Mouse (Mus musculus) urinary bladder, adult 2 months (tissue): Measurements from ENCODE around the gene Gm21897. TPM values are rescaled to one million over a fixed set of nuclear protein-coding genes. Genes with fewer than 3 reads are reported as not detected.
"Not testable (repeated sequence)": the region's sequence is repeated elsewhere in the genome, so short reads cannot be mapped to it uniquely, and the experiment has no call there.

Source experiments
- DNase-seq: peaks from one replicate; pipeline ENCODE4 v3.0.0; 2022; ENCODE audit warnings: low spot score
- polyA plus RNA-seq: library from polyadenylated mRNA; depleted of rRNA; stranded (reverse); fragments of >200 nt; gene quantifications from 2 replicates; pipeline ENCODE4 v1.2.3, GENCODE M21; 2012; rRNA removed

Gm21897 gene
- not detected in 2 replicates for polyA plus RNA-seq

DNA sequence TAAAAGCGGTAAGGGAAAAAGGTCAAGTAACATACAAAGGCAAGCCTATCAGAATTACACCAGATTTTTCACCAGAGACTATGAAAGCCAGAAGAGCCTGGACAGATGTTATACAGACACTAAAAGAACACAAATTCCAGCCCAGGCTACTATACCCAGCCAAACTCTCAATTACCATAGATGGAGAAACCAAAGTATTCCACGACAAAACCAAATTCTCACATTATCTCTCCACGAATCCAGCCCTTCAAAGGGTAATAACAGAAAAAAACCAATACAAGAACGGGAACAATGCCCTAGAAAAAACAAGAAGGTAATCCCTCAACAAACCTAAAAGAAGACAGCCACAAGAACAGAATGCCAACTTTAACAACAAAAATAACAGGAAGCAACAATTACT, at the start of gene Gm21897:
Gm21897 (plus strand) TSS at position 301 of the 400 bp plus-strand sequence.
- not testable (repeated sequence) for DNase-seq

DNA sequence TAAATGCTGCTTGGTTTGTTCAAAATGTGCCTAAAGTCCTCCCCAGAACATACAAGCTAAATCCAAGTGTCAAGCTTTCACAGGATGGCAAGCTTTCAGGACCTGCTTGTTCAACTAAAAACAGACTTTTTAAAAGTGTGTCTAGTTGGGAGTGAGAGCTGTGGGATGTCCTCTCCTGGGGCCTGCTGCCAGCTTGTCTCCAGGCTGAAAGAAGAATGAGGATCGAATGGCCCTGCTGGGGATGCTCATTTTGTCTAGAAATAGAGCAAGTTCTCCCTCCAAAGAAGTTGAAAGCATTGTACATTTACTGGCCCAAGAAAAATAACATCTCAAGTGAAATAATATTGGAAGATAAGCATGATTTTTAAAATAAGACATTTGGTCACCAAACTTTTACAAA, 45.0 kb upstream of the Gm21897 start:
- DNase-seq = no peak

DNA sequence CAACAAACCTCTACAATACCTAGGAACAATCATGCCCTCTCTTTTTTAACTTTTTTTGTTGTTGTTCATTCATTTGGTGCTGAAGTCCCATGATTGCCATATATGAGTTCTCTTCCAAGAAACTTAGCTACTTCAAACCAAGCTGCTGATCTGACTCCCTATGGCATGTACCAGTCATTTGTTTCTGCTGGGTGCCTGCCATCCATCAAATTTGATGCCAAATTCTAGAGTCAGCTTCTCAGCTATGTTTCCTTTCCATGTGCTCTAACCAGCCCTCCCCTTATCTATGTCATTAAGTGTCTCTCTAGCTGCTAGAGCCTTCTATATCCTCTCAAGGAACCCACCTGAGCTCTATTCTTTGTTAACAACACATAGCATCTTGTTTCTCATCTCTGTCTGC, 39.8 kb upstream of the Gm21897 start:
- DNase-seq = no peak

DNA sequence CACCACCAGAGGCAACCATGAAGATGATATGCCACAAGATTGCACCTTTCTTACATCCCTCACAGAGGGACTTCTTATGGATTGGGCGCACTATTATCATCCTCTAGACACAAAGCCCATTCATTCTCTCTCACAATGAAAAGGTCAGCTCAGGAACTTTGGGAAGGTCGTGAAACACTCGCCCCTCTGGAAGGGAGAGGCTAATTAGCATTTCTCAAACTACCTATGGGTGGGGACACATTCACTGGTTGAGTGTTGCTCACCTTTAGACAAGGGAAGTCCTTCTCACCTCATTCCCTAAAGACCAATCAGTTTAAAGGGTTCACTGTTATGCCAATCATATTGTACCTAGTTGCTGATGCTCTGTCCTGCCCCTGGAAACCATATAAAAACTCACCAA, 24.2 kb upstream of the Gm21897 start:
- no peak for DNase-seq

DNA sequence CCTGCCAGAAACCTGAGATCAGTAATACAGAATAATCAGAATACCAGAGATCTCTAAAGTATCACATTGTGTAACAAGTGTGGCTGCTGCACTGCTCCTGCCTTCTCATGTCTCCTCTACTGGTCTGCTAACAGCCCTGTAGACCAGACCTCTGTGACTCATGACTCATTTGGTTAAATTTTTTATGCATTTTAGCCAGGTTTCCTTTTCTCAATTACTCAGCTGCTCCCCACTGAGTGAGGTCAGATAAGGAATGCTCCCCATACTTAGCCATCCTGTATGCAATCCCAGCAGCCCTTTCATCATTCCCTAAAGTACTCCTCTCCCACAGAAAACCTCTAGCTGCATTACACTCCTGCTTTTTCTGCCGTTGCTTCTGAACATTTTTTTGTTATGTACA, 23.0 kb upstream of the Gm21897 start:
- DNase-seq = no peak

DNA sequence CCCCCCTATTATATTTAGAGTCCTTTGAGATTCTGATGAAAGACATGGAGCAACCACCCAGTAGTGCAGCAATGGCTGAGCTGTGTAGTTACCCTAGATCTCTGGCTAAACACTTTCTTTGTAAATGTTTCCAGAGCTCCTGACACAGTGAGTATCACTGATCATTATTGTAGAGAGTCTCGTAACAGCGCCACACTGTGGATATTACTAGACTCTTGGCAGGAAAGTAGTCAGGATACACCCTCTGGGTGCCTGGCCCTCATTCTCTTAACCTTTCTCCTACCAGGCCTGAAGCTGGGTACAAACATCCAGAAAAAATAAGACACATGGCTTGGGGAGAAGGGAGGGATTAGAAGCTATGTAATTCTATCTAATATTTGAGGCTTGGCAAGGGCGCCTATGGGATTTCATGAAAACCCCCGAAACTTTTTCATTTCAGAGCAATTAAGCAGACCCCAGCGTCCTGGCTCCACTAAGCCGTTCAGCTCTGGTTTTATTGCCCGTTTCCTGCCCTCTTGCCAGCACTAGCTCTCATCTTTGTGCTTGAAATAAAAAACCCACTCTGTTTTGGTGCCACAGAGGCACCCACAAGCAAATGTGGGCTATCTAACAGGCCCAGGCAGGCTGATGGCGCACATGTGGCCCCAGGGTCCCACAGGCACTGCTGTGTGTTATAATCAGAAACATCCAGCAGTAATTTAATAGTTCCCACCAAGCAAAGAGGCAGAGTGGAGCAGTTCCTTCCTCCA, 22.2 kb upstream of the Gm21897 start:
- no peak for DNase-seq

DNA sequence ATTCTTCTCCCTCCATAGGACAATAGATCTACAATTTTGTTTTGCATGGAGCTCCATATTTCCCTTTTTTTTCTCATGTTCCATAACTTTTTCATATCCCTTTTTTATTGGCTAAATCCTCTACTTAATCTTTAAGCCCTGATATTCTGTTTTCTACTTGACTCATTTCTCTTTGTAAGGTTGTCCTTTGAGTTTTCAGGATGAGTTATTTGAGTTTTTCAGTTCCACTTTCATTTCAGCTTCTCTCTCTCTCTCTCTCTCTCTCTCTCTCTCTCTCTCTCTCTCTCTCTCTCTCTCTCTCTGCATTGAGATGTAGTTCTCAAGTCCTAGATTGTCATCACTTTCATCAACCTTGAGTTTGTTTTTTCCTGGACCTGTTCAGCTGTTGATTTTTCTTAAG, 17.3 kb downstream of the Gm21897 start:
- no peak for DNase-seq

DNA sequence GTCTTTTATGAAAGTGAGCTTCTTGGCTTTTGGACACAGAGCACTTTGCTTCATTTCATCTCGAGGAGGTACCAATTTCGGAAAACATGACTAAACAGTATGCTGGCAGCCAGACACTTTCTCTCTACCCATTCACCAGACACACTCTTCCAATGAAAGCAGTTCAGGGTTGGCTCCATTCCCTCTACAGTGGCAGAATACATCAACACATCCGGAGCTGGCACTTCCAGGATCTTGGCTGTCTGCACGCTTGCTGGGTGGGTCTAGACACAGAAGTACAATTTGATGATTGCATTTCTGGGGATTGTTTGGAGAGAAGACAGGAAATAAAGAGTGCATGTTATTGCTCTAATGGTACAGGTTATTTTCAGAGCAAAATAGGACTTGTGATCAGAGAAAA, 21.8 kb downstream of the Gm21897 start:
- no peak for DNase-seq

DNA sequence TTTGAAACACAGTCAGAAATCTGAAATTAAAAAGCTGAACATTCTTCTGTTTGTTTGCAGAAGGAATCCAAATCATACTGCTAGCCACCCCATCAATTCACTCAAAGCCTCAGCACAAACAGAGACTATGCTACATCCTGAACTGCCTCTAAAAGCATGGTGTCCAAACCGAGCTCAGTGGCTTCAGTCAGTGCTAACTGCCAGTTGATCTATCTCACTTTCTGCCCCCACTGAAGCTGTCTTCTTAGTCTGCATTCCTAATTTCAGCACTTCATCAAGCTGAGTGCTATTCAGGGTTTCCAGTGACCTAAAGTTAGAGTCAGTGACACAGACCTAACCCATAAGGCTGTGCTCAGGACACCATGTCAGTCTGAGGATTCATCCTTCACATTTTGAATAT, 28.8 kb downstream of the Gm21897 start:
- DNase-seq = no peak

DNA sequence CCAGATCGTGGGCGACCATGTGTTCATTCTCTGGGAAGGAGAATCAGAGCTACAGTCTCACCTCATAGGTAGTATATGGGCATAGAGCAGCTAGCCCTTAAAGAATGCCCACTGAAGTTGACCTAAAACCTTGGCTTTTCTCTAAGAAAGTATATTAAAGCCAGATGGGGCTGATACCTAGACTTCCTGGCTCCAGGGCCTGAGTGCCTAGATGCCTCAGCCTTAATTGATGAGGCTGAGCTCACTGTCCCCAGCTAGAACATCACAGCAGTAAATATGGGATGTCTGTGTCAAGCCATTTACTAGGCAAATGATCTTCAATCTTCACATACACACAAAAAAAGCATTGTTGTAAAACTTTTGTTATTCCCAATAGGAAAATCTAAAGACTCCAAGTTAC, 32.1 kb downstream of the Gm21897 start:
- no peak for DNase-seq

DNA sequence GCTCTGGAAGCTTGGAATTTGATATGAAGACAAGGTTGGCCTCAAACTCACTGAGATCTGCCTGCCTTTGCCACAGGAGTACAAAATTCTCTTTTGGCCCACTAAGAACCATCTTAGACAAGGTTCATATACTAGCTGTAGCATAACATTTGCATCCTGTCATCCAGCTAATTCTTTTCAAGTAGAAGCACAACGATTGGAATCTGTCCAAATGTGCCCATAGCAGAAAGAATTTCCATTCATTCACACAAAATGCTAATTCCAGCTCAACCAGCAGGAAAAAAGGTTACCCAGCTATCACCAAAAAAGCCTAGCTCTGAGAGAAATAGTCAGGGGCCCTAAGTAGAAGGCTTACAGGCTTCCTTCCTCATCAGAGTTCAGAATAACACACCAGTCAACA, 34.0 kb downstream of the Gm21897 start:
- DNase-seq = no peak

DNA sequence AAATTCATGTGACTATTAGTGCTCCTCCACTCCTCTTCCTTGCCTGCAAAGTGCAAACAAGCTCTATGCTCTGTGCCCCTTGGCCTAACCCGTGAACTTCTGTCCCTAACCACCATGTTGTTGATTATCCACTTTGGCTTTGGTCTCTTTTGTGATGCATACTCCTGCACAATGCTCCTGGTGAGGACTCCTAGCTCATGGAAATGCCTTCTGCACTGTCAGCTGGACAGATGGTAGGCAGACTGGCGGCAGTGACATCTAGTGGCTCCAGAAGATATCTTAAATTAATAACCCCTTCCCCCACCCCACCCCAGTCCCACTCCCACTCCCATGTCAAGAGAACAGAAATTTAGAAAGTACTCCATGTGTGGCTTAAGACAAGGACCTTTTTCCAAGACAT, 35.1 kb downstream of the Gm21897 start:
- DNase-seq = no peak

DNA sequence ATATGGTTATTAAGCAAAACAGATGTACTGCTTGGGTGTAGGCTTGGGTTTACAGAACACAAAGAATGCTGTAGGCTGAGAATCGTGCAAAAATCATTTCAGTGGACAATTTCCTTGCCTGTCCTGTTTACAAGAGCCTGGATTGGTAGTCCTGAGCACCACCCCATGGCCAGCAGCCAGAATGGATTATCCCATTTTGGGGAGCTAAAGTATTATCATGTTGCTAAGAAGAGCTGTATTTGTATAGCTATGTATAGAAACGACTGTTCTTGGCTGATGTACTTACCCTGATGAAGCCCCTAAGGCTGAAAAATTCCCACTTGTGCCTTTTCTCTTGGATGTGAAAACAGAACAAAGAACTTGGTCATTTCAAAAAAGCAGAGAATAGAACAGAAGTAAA, 37.6 kb downstream of the Gm21897 start:
- DNase-seq = no peak

DNA sequence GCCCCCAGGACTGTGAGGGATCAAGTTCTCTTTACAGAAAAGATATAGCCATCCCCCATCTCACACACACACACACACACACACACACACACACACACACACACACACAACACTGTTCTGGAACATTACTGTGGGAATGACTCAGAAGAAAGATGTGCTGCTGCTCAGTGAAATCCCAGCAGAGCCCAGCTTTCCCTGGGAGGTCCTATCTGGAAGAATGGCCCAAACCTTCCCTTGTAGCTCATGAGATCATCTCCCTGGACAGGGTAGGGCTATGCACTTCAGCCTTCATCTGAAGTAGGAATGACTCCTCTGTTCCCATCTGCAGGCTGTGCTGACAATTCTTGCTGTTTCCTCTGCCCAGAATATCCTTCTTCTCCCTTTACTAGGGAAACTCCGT, 38.1 kb downstream of the Gm21897 start:
- DNase-seq = no peak

DNA sequence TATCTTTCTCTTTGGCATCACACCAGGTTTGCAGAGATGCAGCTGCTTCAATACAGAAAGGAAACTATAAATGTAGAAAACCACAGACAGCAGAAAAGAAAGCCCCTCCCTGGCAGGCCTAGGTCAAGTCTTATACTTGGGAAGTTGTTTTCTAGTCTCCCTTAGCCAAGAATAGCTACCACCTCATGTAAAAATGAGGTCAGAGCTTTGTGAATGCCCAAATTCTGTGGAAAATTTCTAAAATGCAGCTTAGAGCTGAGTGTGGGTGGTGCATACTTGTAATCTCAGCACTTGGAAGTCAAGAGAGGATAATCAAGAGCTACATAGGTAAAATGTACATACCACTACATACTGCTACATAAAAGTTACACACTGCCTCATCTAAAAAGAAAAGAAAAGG, 40.5 kb downstream of the Gm21897 start:
- no peak for DNase-seq

DNA sequence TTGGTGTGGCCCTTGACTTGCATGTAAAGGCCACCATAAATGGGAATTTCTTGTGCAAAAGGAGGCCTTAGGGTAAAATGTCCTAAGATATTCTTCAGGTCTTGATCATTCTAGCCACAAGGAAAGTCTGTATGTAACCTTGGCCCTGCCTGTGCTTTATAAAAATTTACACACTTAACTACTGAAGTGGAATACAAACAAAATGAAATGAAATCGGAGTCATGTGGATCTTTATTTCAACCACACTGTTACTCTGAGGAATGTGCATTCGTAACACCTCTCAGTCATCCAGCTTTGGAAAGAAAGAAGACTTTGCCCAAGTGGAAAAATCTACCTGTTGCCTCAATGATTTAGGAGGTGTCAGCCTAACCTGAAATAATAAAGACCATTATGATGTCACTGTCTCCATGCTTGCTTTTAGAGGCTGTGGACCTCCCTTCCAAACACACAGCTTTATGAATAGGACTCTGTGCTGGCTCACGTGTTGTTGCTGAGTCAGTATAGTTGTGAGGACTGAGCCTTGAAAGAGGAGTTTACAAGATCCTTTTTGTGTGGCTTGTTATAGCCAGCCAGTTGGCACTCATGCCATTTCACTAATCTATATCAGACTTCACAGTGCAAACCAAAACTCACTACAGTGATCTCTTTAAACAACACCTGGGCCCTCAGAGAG, 42.0 kb downstream of the Gm21897 start:
- DNase-seq = no peak

DNA sequence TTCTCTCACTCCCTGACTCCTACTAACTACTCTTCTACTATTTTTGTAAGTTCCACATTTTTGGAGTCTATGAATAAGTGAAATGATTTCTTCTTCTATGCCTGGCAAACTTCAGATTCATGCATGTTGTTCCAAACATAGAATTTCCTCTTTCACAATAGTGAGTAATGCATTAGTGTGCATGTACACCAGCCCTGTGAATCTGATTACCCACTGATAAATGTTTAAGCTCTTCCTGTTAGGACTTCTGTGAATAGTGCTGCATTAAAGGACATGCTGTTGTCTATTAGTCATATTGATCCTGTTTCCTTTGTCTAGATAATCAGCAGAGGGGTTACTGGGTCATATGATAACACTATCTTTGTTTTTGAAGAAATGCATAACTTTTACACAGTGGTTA, 43.6 kb downstream of the Gm21897 start:
- no peak for DNase-seq
